Mouse (Mus musculus) duodenum, adult 2 months (tissue): Measurements from ENCODE around the gene Decr2. TPM values are rescaled to one million over a fixed set of nuclear protein-coding genes. Genes with fewer than 3 reads are reported as not detected.

Source experiments
- polyA plus RNA-seq: library from polyadenylated mRNA; depleted of rRNA; stranded (reverse); fragments of >200 nt; gene quantifications from 2 replicates; pipeline ENCODE4 v1.2.3, GENCODE M21; 2012; ENCODE audit warnings: low replicate concordance; rRNA removed

Gene Decr2
- polyA plus RNA-seq = 15.3 and 18.5 TPM in 2 replicates

GRCm38 (mm10) chr17:26089905-26090632 lies at the start of gene Decr2:
Decr2 (minus strand) TSS chr17:26090337.

GRCm38 (mm10) chr17:26138239-26138836 lies 48.2 kb upstream of the Decr2 start, which contains the start of gene Axin1:
Axin1 (plus strand) TSS chr17:26138688.

GRCm38 (mm10) chr17:26123267-26123684 lies 33.1 kb upstream of the Decr2 start, which contains the start of gene Mrpl28:
Mrpl28 (plus strand) TSS chr17:26123500.

GRCm38 (mm10) chr17:26113181-26113948 lies 23.2 kb upstream of the Decr2 start, which contains the start of gene Tmem8:
Tmem8 (plus strand) TSS chr17:26113299.

GRCm38 (mm10) chr17:26095121-26095740 lies 5.1 kb upstream of the Decr2 start, which contains the start of gene Nme4:
Nme4 (minus strand) TSS chr17:26095602.

GRCm38 (mm10) chr17:26068831-26069739 lies 21.1 kb downstream of the Decr2 start, which contains the start of gene Rab11fip3:
Rab11fip3 (minus strand) TSS chr17:26069555.

Other genes with a start within 250 kb of the Decr2 start
- 68.5 and 82.6 TPM in 2 replicates for gene Gm20683, start 248.6 kb downstream of the Decr2 start, polyA plus RNA-seq
- gene Rhot2, start 245.5 kb downstream of the Decr2 start, polyA plus RNA-seq = 122 and 144 TPM in 2 replicates
- 9.5 and 30.5 TPM in 2 replicates for gene Wdr90, start 228.8 kb downstream of the Decr2 start, polyA plus RNA-seq
- 135 and 209 TPM in 2 replicates for gene Mcrip2, start 221.6 kb downstream of the Decr2 start, polyA plus RNA-seq
- gene Mettl26, start 215.3 kb downstream of the Decr2 start, polyA plus RNA-seq = 162 and 249 TPM in 2 replicates
- gene Wfikkn1, start 209.5 kb downstream of the Decr2 start, polyA plus RNA-seq = 1.3 and 1.9 TPM in 2 replicates
- gene Rab40c, start 170.6 kb downstream of the Decr2 start, polyA plus RNA-seq = 38.2 and 46.0 TPM in 2 replicates
- 69.2 and 87.1 TPM in 2 replicates for gene Pigq, start 145.4 kb downstream of the Decr2 start, polyA plus RNA-seq
- not detected in 2 replicates for gene Nhlrc4, start 145.4 kb downstream of the Decr2 start, polyA plus RNA-seq
- not detected in 2 replicates for gene A930017K11Rik, start 137.8 kb downstream of the Decr2 start, polyA plus RNA-seq
- 74.2 and 92.9 TPM in 2 replicates for gene Capn15, start 104.5 kb downstream of the Decr2 start, polyA plus RNA-seq
- gene Rab11fip3, start 20.8 kb downstream of the Decr2 start, polyA plus RNA-seq = 46.4 and 91.6 TPM in 2 replicates
- gene Nme4, start 5.3 kb upstream of the Decr2 start, polyA plus RNA-seq = 12.7 and 15.1 TPM in 2 replicates
- 256 and 334 TPM in 2 replicates for gene Tmem8, start 23.0 kb upstream of the Decr2 start, polyA plus RNA-seq
- gene Mrpl28, start 33.2 kb upstream of the Decr2 start, polyA plus RNA-seq = 55.6 and 73.6 TPM in 2 replicates
- 13.2 and 13.6 TPM in 2 replicates for gene Axin1, start 48.4 kb upstream of the Decr2 start, polyA plus RNA-seq
- gene Pdia2, start 108.8 kb upstream of the Decr2 start, polyA plus RNA-seq = 0.60 and 32.8 TPM in 2 replicates
- 2.7 and 29.7 TPM in 2 replicates for gene Rgs11, start 112.6 kb upstream of the Decr2 start, polyA plus RNA-seq
- gene Arhgdig, start 117.4 kb upstream of the Decr2 start, polyA plus RNA-seq = 2.7 and 18.3 TPM in 2 replicates
- gene Fam234a, start 153.9 kb upstream of the Decr2 start, polyA plus RNA-seq = 278 and 463 TPM in 2 replicates
- gene Luc7l, start 162.6 kb upstream of the Decr2 start, polyA plus RNA-seq = 6.7 and 8.1 TPM in 2 replicates